Mouse (Mus musculus): ENCODE measurements at regions not wholly inside any gene's neighbourhood (a gene's known extent, or its start where the extent isn't known, plus 50 kb on each side); places are given as distances from the start of the nearest gene placed in this dataset.
A peak's percentile ranks its signal among the peaks of the same experiment; 100 is the strongest.
"Not testable (repeated sequence)": the region's sequence is repeated elsewhere in the genome, so short reads cannot be mapped to it uniquely, and the experiment has no call there.

DNA sequence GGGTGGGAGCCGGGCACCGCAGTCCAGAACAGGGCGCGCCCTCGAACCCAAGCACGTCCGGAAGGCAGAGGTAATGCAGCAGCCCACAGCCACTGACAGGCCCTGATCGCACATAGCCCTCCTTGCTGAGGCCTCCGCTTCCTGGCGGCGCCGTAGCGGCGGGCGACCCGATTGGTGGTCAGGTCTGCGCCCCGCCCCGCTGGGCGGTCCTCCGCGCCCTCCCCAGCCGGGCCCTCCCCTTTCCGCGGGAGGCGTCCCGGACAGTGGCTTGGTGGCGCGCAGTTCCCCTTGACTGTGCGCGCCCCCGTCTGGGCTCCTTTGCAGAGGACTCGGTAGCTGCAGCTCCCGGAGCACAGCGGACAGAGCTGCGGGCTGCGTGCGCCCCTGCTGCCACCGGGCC lies 375.5 kb upstream of the Asap2 start:
- not testable (repeated sequence) for H3K4me2 ChIP-seq; H3K9me3 ChIP-seq (replicated peaks; ENCODE audit: control insufficient read depth, low read length); H3K27me3 ChIP-seq (ENCODE audit: control insufficient read depth, insufficient read depth, low read length); H3K9ac ChIP-seq (ENCODE audit: low read depth, low read length); H3K27ac ChIP-seq (ENCODE audit: low read depth, low read length); H3K4me1 ChIP-seq (ENCODE audit: control insufficient read depth, insufficient read depth, low read length); H3K36me3 ChIP-seq (ENCODE audit: control insufficient read depth, insufficient read depth, low read length); ATAC-seq (replicated peaks; ENCODE audit: insufficient number of reproducible peaks, low FRiP score, low TSS enrichment)
- WGBS (ENCODE audit: insufficient replicate concordance) = 0% methylated on average over 19 of the region's 39 CpGs
- peak overlapping the region; percentile 31 for H3K4me3 ChIP-seq (ENCODE audit: low read depth, low read length)
